Mouse (Mus musculus) hindbrain, embryonic 14.5 days (tissue): ENCODE measurements at regions not wholly inside any gene's neighbourhood (a gene's known extent, or its start where the extent isn't known, plus 50 kb on each side); places are given as distances from the start of the nearest gene placed in this dataset.

Source experiments
- ATAC-seq: fragments of 200-750 bp; cut with Nextera tagmentation; 2 replicates; pipeline ENCODE4 v1.8.0; 2017; ENCODE audit warnings: moderate number of reproducible peaks, mild to moderate bottlenecking, moderate TSS enrichment, moderate library complexity; ENCODE audit not compliant: low FRiP score
- DNase-seq: peaks from one replicate; pipeline ENCODE4 v3.0.0-alpha.2; 2015; ENCODE audit warnings: low spot score
- H3K27ac ChIP-seq: fragments of 300-500 bp; sonication (generic); 2 replicates; pipeline ENCODE4 v1.5.1; 2014; ENCODE audit warnings: mild to moderate bottlenecking, moderate library complexity
- H3K27me3 ChIP-seq: fragments of 300-500 bp; sonication (generic); 2 replicates; pipeline ENCODE4 v1.6.1; 2014; ENCODE audit warnings: mild to moderate bottlenecking, low read length, mixed read lengths; ENCODE audit not compliant: control insufficient read depth, insufficient read depth
- H3K36me3 ChIP-seq: fragments of 300-500 bp; sonication (generic); replicated peaks from 2 replicates; pipeline ENCODE4 v1.6.1; 2014; ENCODE audit not compliant: control insufficient read depth, insufficient read depth
- H3K4me1 ChIP-seq: fragments of 300-500 bp; sonication (generic); replicated peaks from 2 replicates; pipeline ENCODE4 v1.6.1; 2014; ENCODE audit warnings: antibody characterized with exemption, low read length, mixed read lengths; ENCODE audit not compliant: control insufficient read depth, insufficient read depth
- H3K4me2 ChIP-seq: fragments of 300-500 bp; sonication (generic); replicated peaks from 2 replicates; pipeline ENCODE4 v1.6.1; 2014; ENCODE audit warnings: mild to moderate bottlenecking, moderate library complexity
- H3K4me3 ChIP-seq: fragments of 300-500 bp; sonication (generic); replicated peaks from 2 replicates; pipeline ENCODE4 v1.5.1; 2014; ENCODE audit warnings: mild to moderate bottlenecking, low read length
- H3K9ac ChIP-seq: fragments of 300-500 bp; sonication (generic); 2 replicates; pipeline ENCODE4 v1.6.1; 2014
- H3K9me3 ChIP-seq: fragments of 300-500 bp; sonication (generic); 2 replicates; pipeline ENCODE4 v1.6.1; 2016; ENCODE audit warnings: low read length; ENCODE audit not compliant: control insufficient read depth
- WGBS: fragments of 180-500 bp; shearing (Covaris S2); extraction: QIAGEN DNeasy Blood & Tissue Kit; methylation state at CpG from one replicate; pipeline ENCODE4 v1.1.7; 2014; 5-methylcytosine and 5-hydroxymethylcytosine counted together

DNA sequence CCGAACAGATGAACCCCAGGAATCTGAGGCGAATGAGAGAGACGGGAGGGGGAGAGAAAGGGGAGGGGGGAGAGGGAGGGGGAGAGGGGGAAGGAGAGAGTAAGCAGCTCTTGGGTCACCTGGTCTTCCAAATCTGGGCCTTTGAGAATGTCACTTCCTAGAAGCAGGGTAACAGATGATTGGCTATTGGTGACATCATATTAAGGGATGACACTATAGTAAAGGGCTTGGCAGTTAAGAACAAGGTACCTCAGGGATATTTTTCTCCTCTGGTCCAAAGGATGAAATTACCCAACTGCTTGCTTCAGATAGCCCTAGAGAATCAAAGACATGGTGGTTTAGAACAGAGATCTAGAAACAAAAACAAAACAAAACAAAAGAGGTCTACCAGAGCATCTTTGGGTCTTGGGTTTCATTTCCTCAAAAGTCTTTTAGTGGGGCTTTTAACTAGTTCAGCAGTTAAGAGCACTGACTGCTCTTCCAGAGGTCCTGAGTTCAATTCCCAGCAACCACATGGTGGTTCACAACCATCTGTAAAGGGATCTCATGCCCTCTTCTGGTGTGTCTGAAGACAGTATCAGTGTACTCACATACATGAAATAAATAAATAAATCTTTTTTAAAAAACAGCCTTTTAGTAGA is 97.6 kb upstream of the Gnao1 start:
- Histone ChIP-seq H3K9me3 (no peaks in the 10 kb centered on the region), H3K27me3 (no peaks in the 10 kb centered on the region), H3K4me3 (no peak overlapping the region), H3K27ac (no peak overlapping the region), H3K9ac (no peak overlapping the region), H3K4me1 (no peaks in the 10 kb centered on the region), H3K4me2 (no peak overlapping the region), H3K36me3 (no peaks in the 10 kb centered on the region)
- WGBS: 92% methylated on average over 3 of the region's 3 CpGs
- ATAC-seq: no peak
- DNase-seq: no peak

DNA sequence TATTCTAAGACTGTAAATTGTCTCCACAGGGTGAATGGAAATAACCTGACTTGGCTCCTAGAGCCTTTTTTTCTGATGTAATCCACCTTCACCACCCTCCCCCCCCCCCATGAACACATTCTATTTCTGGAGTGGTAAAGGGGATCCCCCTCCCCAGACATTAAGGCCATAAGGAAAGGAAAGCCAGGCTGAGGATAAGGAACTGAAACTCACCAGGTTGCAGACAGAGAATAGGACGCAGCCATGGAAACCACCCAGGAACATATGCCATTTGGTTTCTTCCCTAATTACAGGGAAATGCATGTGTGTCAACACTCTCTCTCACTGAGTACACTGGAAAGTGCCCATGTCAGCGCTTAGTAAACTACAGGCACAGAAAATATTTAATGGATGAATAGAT is 96.5 kb upstream of the Gnao1 start:
- no peaks in the 10 kb centered on the region for H3K36me3 ChIP-seq
- no peaks in the 10 kb centered on the region for H3K4me1 ChIP-seq
- H3K27ac ChIP-seq: no peak overlapping the region
- no peak for DNase-seq
- WGBS: 81% methylated on average over 2 of the region's 2 CpGs
- no peak overlapping the region for H3K4me2 ChIP-seq
- no peak overlapping the region for H3K9ac ChIP-seq
- no peak for ATAC-seq
- H3K9me3 ChIP-seq: no peaks in the 10 kb centered on the region
- no peak overlapping the region for H3K4me3 ChIP-seq
- H3K27me3 ChIP-seq: no peaks in the 10 kb centered on the region

DNA sequence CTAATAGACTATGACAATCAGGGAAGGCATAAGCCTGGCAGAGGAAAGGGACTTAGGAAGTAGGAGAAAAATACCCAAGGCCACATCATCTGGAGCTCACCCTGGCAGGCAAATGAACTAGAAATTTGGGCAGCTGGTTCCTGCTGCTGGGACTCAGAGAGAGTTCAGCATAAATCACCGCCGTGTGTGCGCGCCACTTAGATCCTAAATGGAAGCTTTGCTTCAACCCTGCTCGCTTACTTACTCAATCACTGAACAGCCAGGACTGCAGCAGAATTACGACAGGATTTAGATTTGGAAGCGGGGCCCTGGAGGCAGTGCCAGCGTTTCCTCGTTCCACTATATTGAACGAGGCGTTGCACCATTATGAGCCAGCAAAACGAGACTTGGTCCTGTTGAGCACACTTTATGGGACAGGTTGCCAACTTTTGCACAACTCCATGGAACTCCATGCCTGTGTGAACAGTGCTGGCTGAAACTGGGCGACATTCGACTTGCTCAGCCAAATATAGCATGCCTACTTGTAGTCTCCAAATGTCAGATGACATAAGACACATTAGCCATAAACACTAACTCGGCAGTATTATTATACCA is 84.8 kb upstream of the Gnao1 start:
- 83% methylated on average over 15 of the region's 15 CpGs for WGBS

DNA sequence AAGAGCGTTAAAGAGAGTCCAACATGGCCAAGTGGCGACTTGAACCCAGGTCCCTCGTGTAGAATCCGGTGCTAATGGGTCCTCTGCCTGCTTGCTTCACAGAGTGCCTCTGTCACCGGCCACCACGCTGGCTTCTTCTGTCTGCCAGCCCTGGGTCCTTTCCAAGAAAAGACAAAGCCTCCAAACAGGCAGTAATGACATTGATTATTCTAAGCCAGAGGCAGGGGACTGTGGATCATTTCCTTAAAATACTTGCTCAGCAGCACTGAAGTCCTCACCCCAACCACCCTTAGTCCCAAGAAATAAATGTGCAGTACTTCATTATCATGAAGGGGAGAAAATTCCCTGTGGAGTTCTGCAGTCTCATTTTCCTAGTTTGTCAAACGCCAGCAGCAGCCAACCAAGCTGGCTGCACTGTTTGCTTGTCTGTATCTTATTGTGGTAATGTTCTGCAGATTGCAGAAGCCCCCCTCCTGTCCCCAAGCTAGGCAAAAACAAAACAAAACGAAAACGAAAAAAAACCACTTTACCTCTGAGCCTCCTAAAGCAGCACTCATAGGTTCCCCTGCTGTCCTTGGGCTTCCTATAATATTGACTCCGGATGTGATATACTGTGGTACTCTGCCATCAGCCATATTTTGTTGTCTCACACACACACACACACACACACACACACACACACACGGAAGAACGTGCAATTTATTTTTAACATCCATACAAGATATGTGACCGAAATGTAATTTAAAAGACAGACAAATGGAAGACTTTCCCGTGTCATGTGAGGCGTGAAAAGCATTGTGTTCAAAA is 80.4 kb upstream of the Gnao1 start:
- peak overlapping the region; percentile 70 for H3K27ac ChIP-seq
- no peak overlapping the region for H3K9ac ChIP-seq
- DNase-seq (peak; percentile 32), ATAC-seq (peak; percentile 51)
- H3K27me3 ChIP-seq: no peaks in the 10 kb centered on the region
- H3K4me2 ChIP-seq: no peak overlapping the region
- H3K9me3 ChIP-seq: no peaks in the 10 kb centered on the region
- no peak overlapping the region for H3K4me3 ChIP-seq
- no peaks in the 10 kb centered on the region for H3K36me3 ChIP-seq
- 46% methylated on average over 15 of the region's 15 CpGs for WGBS
- peaks cover 24% of the 10 kb centered on the region; the same call in 1 of the 2 replicates for H3K4me1 ChIP-seq

More for the DNA sequence above, 84.8 kb upstream of the Gnao1 start:
- Histone ChIP-seq H3K36me3 (no peaks in the 10 kb centered on the region), H3K27me3 (no peaks in the 10 kb centered on the region), H3K4me1 (peaks cover 14% of the 10 kb centered on the region; the same call in 1 of the 2 replicates), H3K4me2 (no peak overlapping the region), H3K9me3 (no peaks in the 10 kb centered on the region), H3K27ac (no peak overlapping the region), H3K4me3 (no peak overlapping the region), H3K9ac (no peak overlapping the region)
- no peak for ATAC-seq
- no peak for DNase-seq

DNA sequence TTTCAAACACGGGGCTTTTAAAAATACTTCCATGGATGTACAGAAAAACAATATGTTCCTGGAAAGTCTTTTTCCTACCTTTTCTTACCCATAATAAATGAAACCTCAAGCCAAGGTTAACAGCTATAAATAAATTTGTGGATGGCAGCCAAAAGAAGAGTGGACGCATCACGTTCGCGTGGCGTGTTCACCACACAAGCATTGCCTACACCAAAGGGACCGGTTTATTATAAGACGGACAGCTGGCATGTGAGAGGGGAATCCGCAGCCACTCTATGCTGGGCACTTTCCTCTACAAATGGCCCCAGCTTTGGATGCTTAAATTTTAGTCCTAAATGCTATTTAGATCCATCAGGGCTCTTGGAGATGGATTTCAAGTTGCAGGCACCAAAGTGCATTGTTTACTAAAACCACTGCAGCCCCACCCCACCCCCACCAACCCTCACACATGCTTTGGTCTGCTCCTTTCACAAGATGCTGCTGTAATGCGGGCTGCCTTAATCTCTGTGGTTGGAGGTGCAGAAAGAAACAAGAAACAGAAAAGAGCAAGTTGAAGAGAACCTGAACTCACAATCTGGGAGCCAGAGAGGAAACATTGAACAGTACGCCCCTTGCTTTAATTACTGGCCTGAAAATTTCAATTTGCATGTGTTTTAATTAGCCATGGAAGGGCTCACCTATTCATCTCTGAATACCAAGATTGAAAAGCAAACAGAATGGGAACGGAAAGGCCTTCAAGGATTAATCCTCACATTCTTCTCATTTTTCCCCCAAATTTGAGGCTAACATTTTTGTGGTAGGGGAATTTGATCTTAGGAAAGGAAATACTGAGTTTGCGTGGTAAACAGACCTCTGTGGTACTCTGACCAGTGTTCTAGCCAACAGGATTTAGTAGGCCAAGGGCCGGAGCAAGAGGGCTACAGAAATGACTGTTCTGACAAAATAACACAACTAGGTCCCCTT is 78.7 kb upstream of the Gnao1 start:
- no peak for DNase-seq

DNA sequence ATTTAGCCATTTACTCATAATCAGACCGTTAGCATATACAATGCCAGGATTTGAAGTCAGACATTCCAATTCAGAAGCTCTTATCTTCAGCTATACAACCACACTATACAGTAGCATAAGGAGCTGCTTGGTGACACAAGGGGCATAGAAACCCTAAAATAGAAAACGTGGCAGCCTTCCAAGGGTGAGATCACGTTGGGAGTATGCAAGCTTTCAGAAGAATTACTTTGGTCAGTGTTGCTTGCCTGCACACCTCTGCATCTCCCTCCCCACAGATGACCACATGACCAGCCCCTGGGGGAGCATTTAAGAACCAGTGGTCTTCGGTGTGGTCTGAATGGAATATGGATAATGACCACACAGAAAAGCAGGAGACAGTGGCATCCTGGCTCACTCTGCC is 74.9 kb upstream of the Gnao1 start:
- WGBS: 73% methylated on average over 4 of the region's 4 CpGs
- no peak overlapping the region for H3K9ac ChIP-seq
- peaks cover 11% of the 10 kb centered on the region; the same call in 1 of the 2 replicates for H3K4me1 ChIP-seq
- H3K27ac ChIP-seq: no peak overlapping the region
- H3K36me3 ChIP-seq: no peaks in the 10 kb centered on the region
- no peaks in the 10 kb centered on the region for H3K9me3 ChIP-seq
- H3K27me3 ChIP-seq: no peaks in the 10 kb centered on the region
- no peak overlapping the region for H3K4me2 ChIP-seq
- DNase-seq (no peak), ATAC-seq (no peak)
- H3K4me3 ChIP-seq: no peak overlapping the region

More for the DNA sequence above, 78.7 kb upstream of the Gnao1 start:
- Histone ChIP-seq H3K4me3 (no peak overlapping the region), H3K36me3 (no peaks in the 10 kb centered on the region), H3K4me2 (no peak overlapping the region), H3K9ac (no peak overlapping the region), H3K27ac (no peak overlapping the region), H3K4me1 (peaks cover 24% of the 10 kb centered on the region; the same call in 1 of the 2 replicates), H3K27me3 (no peaks in the 10 kb centered on the region), H3K9me3 (no peaks in the 10 kb centered on the region)
- 64% methylated on average over 14 of the region's 14 CpGs for WGBS
- no peak for ATAC-seq

DNA sequence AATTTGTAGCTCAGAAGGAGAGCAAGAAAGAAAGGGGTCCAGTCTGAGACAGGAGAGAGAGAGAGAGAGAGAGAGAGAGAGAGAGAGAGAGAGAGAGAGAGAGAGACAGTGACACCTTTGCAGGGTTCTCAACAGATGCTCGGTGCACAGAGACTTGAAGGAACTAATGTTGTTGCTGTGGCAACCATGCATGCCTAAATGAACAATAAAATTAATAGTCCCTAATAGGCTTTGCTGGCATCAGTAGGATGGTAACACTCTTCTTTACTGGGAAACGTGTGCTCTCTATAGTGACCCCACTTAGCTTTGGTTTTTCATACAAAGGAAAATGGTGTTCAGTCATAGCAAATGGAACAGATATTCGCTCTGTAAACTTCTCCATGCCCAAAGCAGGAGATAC is 69.5 kb upstream of the Gnao1 start:
- Histone ChIP-seq H3K9me3 (no peaks in the 10 kb centered on the region), H3K27me3 (no peaks in the 10 kb centered on the region), H3K27ac (no peak overlapping the region), H3K4me1 (no peaks in the 10 kb centered on the region), H3K4me2 (no peak overlapping the region), H3K36me3 (no peaks in the 10 kb centered on the region), H3K4me3 (no peak overlapping the region), H3K9ac (no peak overlapping the region)
- WGBS: 55% methylated on average over 3 of the region's 3 CpGs
- DNase-seq: no peak
- 0 out of 2 replicates have a peak, but pooled peaks have one; percentile 64 for ATAC-seq

DNA sequence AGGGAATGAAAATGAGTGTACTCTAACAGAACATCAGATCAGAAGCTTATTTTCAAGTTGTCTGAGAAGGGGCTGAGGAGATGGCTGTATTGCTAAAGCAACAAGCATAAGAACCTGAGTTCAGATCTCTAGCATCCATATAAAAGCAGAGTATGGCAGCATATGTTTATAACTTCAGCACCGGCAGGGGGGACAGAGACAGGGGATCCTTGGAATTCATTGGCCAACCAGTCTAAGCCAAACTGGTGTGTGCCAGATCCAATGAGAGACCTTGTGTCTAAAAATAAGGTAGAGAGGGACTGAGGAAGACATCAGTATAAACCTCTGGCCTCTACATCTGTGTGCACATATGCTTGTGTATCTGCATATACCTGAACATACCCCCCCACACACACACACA is 61.0 kb upstream of the Gnao1 start:
- H3K4me2 ChIP-seq: no peak overlapping the region
- no peaks in the 10 kb centered on the region for H3K36me3 ChIP-seq
- no peak overlapping the region for H3K27ac ChIP-seq
- H3K9ac ChIP-seq: no peak overlapping the region
- no peaks in the 10 kb centered on the region for H3K4me1 ChIP-seq
- DNase-seq: no peak
- H3K27me3 ChIP-seq: no peaks in the 10 kb centered on the region
- H3K4me3 ChIP-seq: no peak overlapping the region
- no peaks in the 10 kb centered on the region for H3K9me3 ChIP-seq
- 68% methylated on average over 1 of the region's 1 CpGs for WGBS
- no peak for ATAC-seq
